Mouse (Mus musculus) ES-E14 (cell line): ENCODE measurements around the gene Tmem88b.

Experiments used
- CHD2 ChIP-seq: IDR thresholded peaks from 2 replicates; pipeline ENCODE4 v1.6.1; 2014; ENCODE audit warnings: mild to moderate bottlenecking, low read depth, low read length, inconsistent platforms
- MAFK ChIP-seq: IDR thresholded peaks from 2 replicates; pipeline ENCODE4 v1.6.1; 2014; ENCODE audit warnings: mild to moderate bottlenecking, low read depth, low read length, inconsistent platforms; ENCODE audit not compliant: insufficient read depth

- TF ChIP-seq MAFK, result no peak
- TF ChIP-seq CHD2, result no peak
Measured at GRCm38 (mm10) chr4:155788300-155788699, 2.6 kb upstream of the Tmem88b start.
